In the genomic region with DNA sequence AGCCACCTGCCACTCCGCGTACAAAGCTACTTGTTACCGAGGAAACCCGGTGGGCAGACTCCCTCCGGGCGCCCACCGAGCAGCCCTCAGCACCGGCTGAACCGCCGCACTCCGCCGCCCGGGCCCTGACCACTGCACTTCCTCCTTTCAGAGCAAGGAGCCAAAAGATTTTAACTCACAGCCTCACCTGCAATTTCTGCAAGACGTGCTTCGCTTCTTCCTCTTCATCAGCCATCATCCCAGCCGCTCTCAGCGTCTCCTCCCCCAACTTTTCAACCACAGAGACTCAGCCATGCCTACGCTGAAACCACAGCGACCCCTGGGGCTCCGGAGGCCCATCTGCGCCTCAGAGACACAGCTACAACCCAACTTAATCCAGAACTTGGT, we compare ENCODE assay signal across 8 mouse cellular contexts. TPM values are rescaled to one million over a fixed set of nuclear protein-coding genes. Genes with fewer than 3 reads are reported as not detected.
DNase-seq lines count a peak whose midpoint lies in the region; ATAC-seq lines count a peak whose summit lies in the region.

A gene (minus strand): TSS at position 269 of the 387 bp plus-strand sequence.

- ATAC-seq in megakaryocyte progenitor cell, adult 5-6 weeks (replicated peaks; ENCODE audit: poor library complexity) = peak; percentile 99

- peak; percentile 88 for DNase-seq in adipocyte (ENCODE audit: low spot score)
- DNase-seq in embryo, embryonic 10 days (ENCODE audit: low spot score) = peak; percentile 89
- DNase-seq in gastrocnemius, postnatal 10 days = peak; percentile 86
- DNase-seq in induced T-regulatory cell, adult 2 months (ENCODE audit: low read depth) = peak; percentile 97
- peak; percentile 53 to 92 for DNase-seq in left cerebral cortex, adult 9 months (ENCODE audit: low spot score in 2 of 2)
- DNase-seq in right cerebral cortex, postnatal 14 days = peak; percentile 88
- DNase-seq in urinary bladder, postnatal 36 days (ENCODE audit: low spot score in 2 of 2) = peak; percentile 89 to 90

RNA-seq across cellular contexts. Expression of the gene that starts here (rescaled TPM):
- 10 to 100 TPM; 16.3 to 20.2 TPM for total RNA-seq in gastrocnemius, postnatal 10 days (2021)
- total RNA-seq in megakaryocyte progenitor cell, adult 5-6 weeks (2015) = 20.6 and 27.4 TPM in 2 replicates
- 39.5 and 41.8 TPM in 2 replicates for total RNA-seq in megakaryocyte progenitor cell, adult 5-6 weeks (2017)

Comparison
In these comparisons a context has a peak if more than half of its experiments do, and no peak if none do; other contexts are left out.
1. Peak in every context shown above with its lines: DNase-seq and ATAC-seq.